ENCODE assay signal across 15 mouse cellular contexts in genomic region chr2:4831493-4831892, GRCm38 (mm10). TPM values are rescaled to one million over a fixed set of nuclear protein-coding genes. Genes with fewer than 3 reads are reported as not detected.
DNase-seq lines count a peak whose midpoint lies in the region; ATAC-seq and TF ChIP-seq lines count a peak whose summit lies in the region.
"Had no signal": no experiment of that assay in that cellular context is flagged by ENCODE, and none has a peak within 500 bp of the region (broad histone marks: within the 10 kb centered on the region; RNA-seq: fewer than 3 reads in every experiment).

No protein-coding gene starts in this region.

- H3K9me3 ChIP-seq in midbrain, embryonic 11.5 days (ENCODE audit: control insufficient read depth, low read length): no peaks in the 10 kb centered on the region
- no peaks in the 10 kb centered on the region for H3K9me3 ChIP-seq in midbrain, embryonic 10.5 days (replicated peaks)
- no peaks in the 10 kb centered on the region for H3K9me3 ChIP-seq in liver, embryonic 14.5 days (ENCODE audit: control insufficient read depth, low read length)
- H3K9me3 ChIP-seq: embryonic facial prominence, embryonic 13.5 days; hindbrain, embryonic 15.5 days; lung, embryonic 15.5 days had no signal

- WGBS in midbrain, embryonic 11.5 days: 87% methylated on average over 4 of the region's 4 CpGs
- WGBS in midbrain, embryonic 10.5 days: 84% methylated on average over 4 of the region's 4 CpGs
- WGBS in liver, embryonic 14.5 days (ENCODE audit: insufficient replicate concordance): 15% methylated on average over 4 of the region's 4 CpGs

- no peak overlapping the region for H3K27ac ChIP-seq in midbrain, embryonic 11.5 days (ENCODE audit: low read depth, low read length)
- H3K27ac ChIP-seq in midbrain, embryonic 10.5 days (replicated peaks): no peak overlapping the region
- H3K27ac ChIP-seq in liver, embryonic 14.5 days: no peak overlapping the region
- H3K27ac ChIP-seq: embryonic facial prominence, embryonic 13.5 days; hindbrain, embryonic 15.5 days had no signal

- intact Hi-C loops in heart, postnatal 14 days (cut with DNase I): no loop called here
- intact Hi-C loops in gastrocnemius, postnatal 14 days (cut with DNase I; ENCODE audit: low total_unique reads): no loop called here

- DNase-seq in midbrain, embryonic 11.5 days (ENCODE audit: low spot score, missing footprints): peak; percentile 61
- no peak for DNase-seq in midbrain, embryonic 10.5 days (ENCODE audit: low spot score)
- DNase-seq in liver, embryonic 14.5 days (ENCODE audit: low read depth in 3 of 3, low spot score in 3 of 3): peak in 2 of 3 experiments; percentile 1 to 13
- no peak for DNase-seq in heart, postnatal 14 days
- no peak for DNase-seq in cerebellum, postnatal 10 days
- no peak for DNase-seq in gastrocnemius, postnatal 14 days
- DNase-seq: adrenal gland, adult 2 months; cerebellum, adult 11-12 months; kidney, adult 8-10 months; layer of hippocampus, postnatal 36 days; right cerebral cortex, adult 18-20 months had no signal

- no peak overlapping the region for H3K4me3 ChIP-seq in midbrain, embryonic 11.5 days (ENCODE audit: low read depth, low read length)
- H3K4me3 ChIP-seq in midbrain, embryonic 10.5 days: no peak overlapping the region
- no peak overlapping the region for H3K4me3 ChIP-seq in liver, embryonic 14.5 days (ENCODE audit: insufficient read depth in 1 of 2, low read depth in 2 of 2, low read length in 2 of 2)
- H3K4me3 ChIP-seq: embryonic facial prominence, embryonic 13.5 days; hindbrain, embryonic 15.5 days; lung, embryonic 15.5 days had no signal

- TF ChIP-seq CTCF in liver, embryonic 14.5 days (IDR thresholded peaks at IDR 0.05; ENCODE audit: low read depth): no peak

- H3K4me2 ChIP-seq in midbrain, embryonic 11.5 days: no peak overlapping the region
- no peak overlapping the region for H3K4me2 ChIP-seq in liver, embryonic 14.5 days (ENCODE audit: low read depth)
- H3K4me2 ChIP-seq: embryonic facial prominence, embryonic 13.5 days; hindbrain, embryonic 15.5 days; lung, embryonic 15.5 days had no signal

- TF ChIP-seq EP300 in liver, embryonic 14.5 days (IDR thresholded peaks at IDR 0.05; ENCODE audit: low read depth): peak; percentile 62

- no peaks in the 10 kb centered on the region for H3K4me1 ChIP-seq in midbrain, embryonic 11.5 days (ENCODE audit: control insufficient read depth, insufficient read depth, low read length)
- peaks cover 9% of the 10 kb centered on the region; the same call in 1 of the 2 replicates for H3K4me1 ChIP-seq in midbrain, embryonic 10.5 days
- H3K4me1 ChIP-seq in liver, embryonic 14.5 days (replicated peaks; ENCODE audit: control insufficient read depth in 2 of 2, insufficient read depth in 2 of 2, low read length in 1 of 2): peaks cover 0 to 11% of the 10 kb centered on the region in 2 experiments; a peak in 2 of 4 replicates
- H3K4me1 ChIP-seq: hindbrain, embryonic 15.5 days had no signal

- no peaks in the 10 kb centered on the region for H3K36me3 ChIP-seq in midbrain, embryonic 11.5 days (ENCODE audit: control insufficient read depth, insufficient read depth, low read length)
- no peaks in the 10 kb centered on the region for H3K36me3 ChIP-seq in midbrain, embryonic 10.5 days
- no peaks in the 10 kb centered on the region for H3K36me3 ChIP-seq in liver, embryonic 14.5 days (replicated peaks; ENCODE audit: control insufficient read depth, insufficient read depth, low read depth)
- H3K36me3 ChIP-seq: embryonic facial prominence, embryonic 13.5 days; hindbrain, embryonic 15.5 days; lung, embryonic 15.5 days had no signal

- H3K27me3 ChIP-seq in midbrain, embryonic 11.5 days (ENCODE audit: control insufficient read depth, insufficient read depth, low read length): no peaks in the 10 kb centered on the region
- no peaks in the 10 kb centered on the region for H3K27me3 ChIP-seq in midbrain, embryonic 10.5 days (ENCODE audit: low read depth, poor library complexity, severe bottlenecking)
- H3K27me3 ChIP-seq in liver, embryonic 14.5 days (ENCODE audit: control insufficient read depth, insufficient read depth, low read length): no peaks in the 10 kb centered on the region
- H3K27me3 ChIP-seq: embryonic facial prominence, embryonic 13.5 days; hindbrain, embryonic 15.5 days; lung, embryonic 15.5 days had no signal

- ATAC-seq in midbrain, embryonic 11.5 days (ENCODE audit: low FRiP score): no peak
- peak; percentile 44 for ATAC-seq in granulocyte monocyte progenitor cell, adult 5-6 weeks (replicated peaks; ENCODE audit: poor library complexity, severe bottlenecking)
- peak; percentile 55; the same call in 1 of the 2 replicates for ATAC-seq in liver, embryonic 14.5 days (ENCODE audit: insufficient read depth)

- no peak overlapping the region for H3K9ac ChIP-seq in midbrain, embryonic 11.5 days (ENCODE audit: low read length)
- no peak overlapping the region for H3K9ac ChIP-seq in liver, embryonic 14.5 days (replicated peaks)
- H3K9ac ChIP-seq: embryonic facial prominence, embryonic 13.5 days; hindbrain, embryonic 15.5 days; lung, embryonic 15.5 days had no signal

RNA-seq across cellular contexts. Expression of gene Sephs1, which starts 49.9 kb away (rescaled TPM):
- polyA plus RNA-seq in midbrain, embryonic 11.5 days (2014; fragmentation: Nextera tagmentation; extraction: Ambion mirVana): 134 and 140 TPM in 2 replicates
- polyA plus RNA-seq in midbrain, embryonic 10.5 days (2016; fragmentation: Nextera tagmentation; extraction: Ambion mirVana): 118 and 124 TPM in 2 replicates
- 37.5 and 40.6 TPM in 2 replicates for total RNA-seq in granulocyte monocyte progenitor cell, adult 5-6 weeks (2014; fragmentation: Nextera tagmentation)
- 40.8 and 51.7 TPM in 2 replicates for total RNA-seq in granulocyte monocyte progenitor cell, adult 5-6 weeks (2017)
- polyA plus RNA-seq in liver, embryonic 14.5 days (2012; rRNA removed): 12.7 and 16.8 TPM in 2 replicates
- polyA plus RNA-seq in liver, embryonic 14.5 days (2014; fragmentation: Nextera tagmentation; extraction: Ambion mirVana): 29.9 and 32.2 TPM in 2 replicates
- total RNA-seq in heart, postnatal 14 days (2021): 10 to 100 TPM; 18.8 to 19.3 TPM
- total RNA-seq in gastrocnemius, postnatal 14 days (2021): 10 to 100 TPM; 16.5 to 21.1 TPM

Comparison
In these comparisons a context has a peak if more than half of its experiments do, and no peak if none do; other contexts are left out.
1. DNase-seq: peak in midbrain, embryonic 11.5 days (single experiment) and liver, embryonic 14.5 days (2 of 3); none in midbrain, embryonic 10.5 days (single experiment), heart, postnatal 14 days (0 of 2), cerebellum, postnatal 10 days (0 of 2) and gastrocnemius, postnatal 14 days (single experiment).